Mouse (Mus musculus) forebrain, embryonic 11.5 days (tissue): ENCODE measurements around the gene Psip1. TPM values are rescaled to one million over a fixed set of nuclear protein-coding genes. Genes with fewer than 3 reads are reported as not detected.
"Not testable (repeated sequence)": the region's sequence is repeated elsewhere in the genome, so short reads cannot be mapped to it uniquely, and the experiment has no call there.

ENCODE experiments used
- ATAC-seq: fragments of 200-750 bp; cut with Nextera tagmentation; replicated peaks from 2 replicates; pipeline ENCODE4 v1.8.0; 2017; ENCODE audit warnings: moderate TSS enrichment; ENCODE audit not compliant: low FRiP score
- DNase-seq: peaks from one replicate; pipeline ENCODE4 v3.0.0-alpha.2; 2017; ENCODE audit warnings: low spot score
- H3K27ac ChIP-seq: fragments of 300-500 bp; sonication (generic); 2 replicates; pipeline ENCODE4 v1.5.1; 2014; ENCODE audit warnings: low read depth, low read length
- H3K27me3 ChIP-seq: fragments of 300-500 bp; sonication (generic); 2 replicates; pipeline ENCODE4 v1.6.1; 2014; ENCODE audit warnings: mild to moderate bottlenecking, low read length, mixed read lengths; ENCODE audit not compliant: control insufficient read depth, insufficient read depth
- H3K36me3 ChIP-seq: fragments of 300-500 bp; sonication (generic); 2 replicates; pipeline ENCODE4 v1.6.1; 2014; ENCODE audit warnings: mild to moderate bottlenecking, low read length, moderate library complexity, mixed read lengths; ENCODE audit not compliant: control insufficient read depth, insufficient read depth
- H3K4me1 ChIP-seq: fragments of 300-500 bp; sonication (generic); replicated peaks from 2 replicates; pipeline ENCODE4 v1.6.1; 2014; ENCODE audit warnings: low read length, mixed read lengths; ENCODE audit not compliant: control insufficient read depth, insufficient read depth
- H3K4me2 ChIP-seq: fragments of 300-500 bp; sonication (generic); 2 replicates; pipeline ENCODE4 v1.6.1; 2014; ENCODE audit warnings: low read depth, mild to moderate bottlenecking, low read length, moderate library complexity, mixed read lengths; ENCODE audit not compliant: severe bottlenecking
- H3K4me3 ChIP-seq: fragments of 300-500 bp; sonication (generic); 2 replicates; pipeline ENCODE4 v1.5.1; 2014; ENCODE audit warnings: low read depth, low read length
- H3K9ac ChIP-seq: fragments of 300-500 bp; sonication (generic); 2 replicates; pipeline ENCODE4 v1.6.1; 2014; ENCODE audit warnings: low read length
- H3K9me3 ChIP-seq: fragments of 300-500 bp; sonication (generic); 2 replicates; pipeline ENCODE4 v1.6.1; 2016; ENCODE audit warnings: low read length, mixed read lengths; ENCODE audit not compliant: control insufficient read depth
- WGBS: fragments of 180-500 bp; shearing (Covaris S2); extraction: QIAGEN DNeasy Blood & Tissue Kit; methylation state at CpG from one replicate; pipeline ENCODE4 v1.1.7; 2014; 5-methylcytosine and 5-hydroxymethylcytosine counted together
- polyA plus RNA-seq: library from polyadenylated mRNA; unstranded; fragments of >200 nt; fragmentation: Nextera tagmentation; extraction: Ambion mirVana; gene quantifications from 2 replicates; pipeline ENCODE4 v1.2.1, GENCODE M21; 2014

The Psip1 gene
- polyA plus RNA-seq, 1 experiment from 2014 or later: 480 TPM

DNA sequence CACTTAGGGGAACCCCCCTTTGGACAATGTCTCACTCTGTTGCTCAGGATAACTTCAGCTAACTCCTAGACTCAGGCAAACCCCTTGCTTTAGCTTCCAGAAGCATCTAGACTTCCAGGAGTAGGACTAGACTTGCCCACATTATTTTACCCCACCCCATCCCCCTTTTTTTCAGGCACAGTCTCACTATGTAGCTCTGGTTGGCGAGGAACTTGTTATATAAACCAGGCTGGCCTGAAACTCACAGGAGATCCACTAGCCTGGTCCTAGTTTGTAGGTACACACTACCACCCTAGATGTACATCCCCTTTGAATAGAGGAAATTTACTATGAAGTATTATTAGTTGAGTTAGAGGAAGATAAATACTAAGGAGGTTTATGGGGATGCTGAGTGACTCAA lies 27.9 kb upstream of the Psip1 start:
- Histone ChIP-seq H3K4me2 (no peak overlapping the region), H3K4me1 (no peaks in the 10 kb centered on the region), H3K36me3 (no peaks in the 10 kb centered on the region), H3K27me3 (no peaks in the 10 kb centered on the region), H3K9ac (no peak overlapping the region), H3K27ac (no peak overlapping the region), H3K4me3 (no peak overlapping the region), H3K9me3 (no peaks in the 10 kb centered on the region)
- DNase-seq (no peak), ATAC-seq (no peak)
- 90% methylated on average over 1 of the region's 1 CpGs for WGBS

DNA sequence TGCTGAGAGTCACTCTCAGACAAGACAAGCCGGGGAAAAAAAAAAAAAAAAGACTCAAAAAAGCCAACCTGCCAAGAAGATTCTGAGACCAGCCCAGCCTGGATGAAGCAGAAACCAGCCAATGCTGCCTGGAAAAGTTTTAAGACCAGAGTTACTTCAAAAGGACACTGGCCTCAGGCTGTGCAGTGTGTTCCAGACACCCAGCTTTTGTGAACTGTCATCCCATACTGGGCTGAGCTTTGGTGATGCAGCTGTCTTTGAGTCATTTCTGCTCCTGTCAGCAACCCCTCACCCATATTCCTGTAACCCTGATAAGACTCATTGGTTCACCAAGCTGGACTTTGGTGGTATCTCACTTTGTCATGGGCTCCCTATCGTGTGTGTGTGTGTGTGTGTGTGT lies 26.4 kb upstream of the Psip1 start:
- Histone ChIP-seq H3K27ac (no peak overlapping the region), H3K9me3 (no peaks in the 10 kb centered on the region), H3K27me3 (no peaks in the 10 kb centered on the region), H3K4me1 (peaks cover 6% of the 10 kb centered on the region; the same call in 1 of the 2 replicates), H3K4me2 (no peak overlapping the region), H3K4me3 (no peak overlapping the region), H3K9ac (no peak overlapping the region), H3K36me3 (no peaks in the 10 kb centered on the region)
- 81% methylated on average over 2 of the region's 2 CpGs for WGBS
- ATAC-seq: no peak
- no peak for DNase-seq

DNA sequence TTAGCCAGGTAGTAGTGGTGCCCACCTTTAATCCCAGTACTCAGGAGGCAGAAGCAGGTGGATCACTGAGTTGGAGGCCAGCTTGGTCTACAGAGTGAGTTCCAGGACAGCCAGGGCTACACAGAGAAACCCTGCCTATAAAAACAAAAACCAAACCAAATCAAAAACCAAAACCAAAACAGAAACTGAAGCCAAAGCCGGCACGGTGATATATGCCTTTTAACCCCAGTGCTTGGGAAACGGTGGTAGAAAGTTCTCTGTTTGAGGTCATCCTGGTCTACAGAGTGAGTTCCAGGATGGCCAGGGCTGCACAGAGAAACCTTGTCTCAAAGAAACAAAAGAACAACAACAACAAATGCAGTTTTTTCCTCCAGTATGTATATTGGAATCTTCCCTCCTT lies 26.0 kb upstream of the Psip1 start:
- DNase-seq (no peak), ATAC-seq (no peak)
- Histone ChIP-seq H3K9me3 (no peaks in the 10 kb centered on the region), H3K27ac (no peak overlapping the region), H3K9ac (no peak overlapping the region), H3K36me3 (no peaks in the 10 kb centered on the region), H3K27me3 (no peaks in the 10 kb centered on the region), H3K4me2 (no peak overlapping the region), H3K4me1 (peaks cover 6% of the 10 kb centered on the region; the same call in 1 of the 2 replicates), H3K4me3 (no peak overlapping the region)
- 89% methylated on average over 3 of the region's 3 CpGs for WGBS

DNA sequence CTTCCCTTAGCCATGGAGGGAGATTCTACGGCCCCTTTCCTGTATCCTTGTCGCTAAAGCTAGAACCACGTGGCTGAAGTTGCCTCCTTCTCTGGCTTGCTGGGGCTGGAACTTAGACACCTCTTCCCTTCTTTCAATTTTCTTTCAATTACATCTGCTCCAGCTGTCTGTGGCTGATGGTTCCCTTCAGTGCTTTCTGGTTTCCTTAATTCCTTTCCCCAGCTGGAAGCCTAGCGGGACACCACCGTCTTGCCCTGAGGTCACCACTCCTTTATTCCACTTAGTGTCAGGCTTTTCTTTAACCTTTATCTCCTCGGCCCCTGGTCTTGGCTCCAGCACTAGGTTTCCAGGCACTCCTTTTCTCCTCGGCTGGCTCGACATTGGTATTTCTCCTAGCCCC lies 24.8 kb upstream of the Psip1 start:
- H3K27ac ChIP-seq: no peak overlapping the region
- DNase-seq (no peak), ATAC-seq (no peak)
- H3K9ac ChIP-seq: no peak overlapping the region
- no peaks in the 10 kb centered on the region for H3K9me3 ChIP-seq
- H3K4me2 ChIP-seq: no peak overlapping the region
- peaks cover 6% of the 10 kb centered on the region; the same call in 1 of the 2 replicates for H3K4me1 ChIP-seq
- no peak overlapping the region for H3K4me3 ChIP-seq
- WGBS: 32% methylated on average over 8 of the region's 8 CpGs
- H3K36me3 ChIP-seq: no peaks in the 10 kb centered on the region
- H3K27me3 ChIP-seq: no peaks in the 10 kb centered on the region

DNA sequence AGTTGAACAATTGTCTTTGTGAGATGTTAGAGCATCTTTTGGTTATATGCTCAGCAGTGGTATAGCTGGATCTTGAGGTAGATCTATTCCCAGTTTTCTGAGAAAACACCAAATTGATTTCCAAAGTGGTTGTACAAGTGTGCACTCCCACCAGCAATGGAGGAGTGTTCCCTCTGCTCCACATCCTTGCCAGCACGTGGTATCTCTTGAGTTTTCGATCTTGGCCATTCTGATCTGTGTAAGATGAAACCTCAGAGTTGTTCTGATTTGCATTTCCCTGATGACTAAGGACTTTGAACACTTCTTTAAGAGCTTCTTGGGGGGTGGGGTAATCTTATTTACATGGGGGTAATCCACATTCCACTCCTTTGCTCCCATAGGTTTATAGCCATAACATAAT lies 23.3 kb upstream of the Psip1 start:
- Histone ChIP-seq H3K27ac (no peak overlapping the region), H3K9me3 (no peaks in the 10 kb centered on the region), H3K4me1 (peaks cover 6% of the 10 kb centered on the region; the same call in 1 of the 2 replicates), H3K27me3 (no peaks in the 10 kb centered on the region), H3K9ac (no peak overlapping the region), H3K4me3 (no peak overlapping the region), H3K4me2 (no peak overlapping the region), H3K36me3 (no peaks in the 10 kb centered on the region)
- ATAC-seq (no peak), DNase-seq (no peak)
- WGBS: 47% methylated on average over 2 of the region's 2 CpGs

DNA sequence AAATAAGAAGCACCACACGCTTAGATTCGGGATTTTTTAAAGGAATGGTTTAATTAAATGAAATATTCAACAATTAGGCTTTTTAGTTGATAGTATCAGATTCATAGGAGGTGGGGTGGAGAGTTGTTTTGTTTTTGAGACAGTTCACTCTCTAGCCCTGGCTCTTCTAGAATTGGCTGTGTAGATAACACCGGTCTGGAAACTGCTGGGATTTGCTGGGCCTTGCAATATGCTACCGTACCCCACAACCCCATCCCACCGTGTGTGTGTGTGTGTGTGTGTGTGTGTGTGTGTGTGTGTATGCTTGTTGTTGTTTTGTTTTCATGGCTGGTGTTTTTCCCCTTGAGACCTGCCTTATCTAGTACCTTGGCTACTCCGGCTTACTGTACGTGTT lies 14.8 kb upstream of the Psip1 start:
- H3K36me3 ChIP-seq: no peaks in the 10 kb centered on the region
- DNase-seq: no peak
- peak overlapping the region; percentile 41; the same call in 1 of the 2 replicates for H3K9ac ChIP-seq
- no peaks in the 10 kb centered on the region for H3K9me3 ChIP-seq
- peak; percentile 65 for ATAC-seq
- H3K27ac ChIP-seq: peak overlapping the region; percentile 80
- peak overlapping the region; percentile 53 for H3K4me2 ChIP-seq
- WGBS: 30% methylated on average over 7 of the region's 7 CpGs
- no peaks in the 10 kb centered on the region for H3K27me3 ChIP-seq
- H3K4me1 ChIP-seq: no peaks in the 10 kb centered on the region; the same call in 1 of the 2 replicates
- peak overlapping the region; percentile 19; the same call in 1 of the 2 replicates for H3K4me3 ChIP-seq

DNA sequence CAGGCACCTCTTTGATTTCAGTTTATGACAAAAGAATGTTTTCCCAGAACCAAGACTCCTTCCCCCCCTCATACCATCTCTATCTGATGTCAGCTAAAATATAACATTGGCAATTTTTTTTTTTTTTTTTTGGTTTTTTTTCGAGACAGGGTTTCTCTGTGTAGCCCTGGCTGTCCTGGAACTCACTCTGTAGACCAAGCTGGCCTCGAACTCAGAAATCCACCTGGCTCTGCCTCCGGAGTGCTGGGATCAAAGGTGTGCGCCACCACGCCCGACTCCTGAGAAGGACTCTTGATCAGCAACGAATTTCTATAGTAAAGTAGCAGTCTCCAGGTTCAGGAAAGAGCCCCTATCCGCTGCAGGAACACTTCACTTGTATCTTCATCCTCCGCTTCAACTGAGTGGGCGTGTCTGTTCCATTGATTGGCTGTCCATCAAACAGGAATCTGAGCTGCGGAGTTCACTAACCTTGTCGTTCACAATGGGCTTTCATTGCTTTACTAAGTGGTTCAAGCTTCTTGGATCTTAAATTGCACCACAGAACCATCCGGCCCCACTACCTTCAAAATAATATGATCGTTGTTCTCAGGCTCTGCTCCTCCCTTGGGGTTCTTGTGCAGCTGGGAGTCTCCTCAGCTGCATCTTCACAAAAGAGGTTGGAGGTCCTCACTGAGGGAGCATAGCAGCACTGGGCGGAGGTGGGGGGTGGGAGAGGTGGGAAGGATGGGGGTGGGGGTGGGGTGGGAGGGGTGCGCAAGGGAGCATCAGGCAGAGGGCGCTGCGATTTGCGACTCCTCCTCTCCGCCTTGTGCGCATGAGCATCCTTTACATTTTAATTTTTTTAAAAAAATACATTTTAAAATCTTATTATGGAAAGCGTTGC lies 14.1 kb upstream of the Psip1 start:
- peak overlapping the region; percentile 80 for H3K27ac ChIP-seq
- H3K4me1 ChIP-seq: no peaks in the 10 kb centered on the region; the same call in 1 of the 2 replicates
- peak overlapping the region; percentile 19 for H3K4me3 ChIP-seq
- no peaks in the 10 kb centered on the region for H3K27me3 ChIP-seq
- DNase-seq (peak; percentile 79), ATAC-seq (peak; percentile 93)
- H3K9ac ChIP-seq: no peak overlapping the region; the same call in 1 of the 2 replicates
- H3K4me2 ChIP-seq: peak overlapping the region; percentile 53
- WGBS: 6% methylated on average over 22 of the region's 22 CpGs
- H3K36me3 ChIP-seq: no peaks in the 10 kb centered on the region
- no peaks in the 10 kb centered on the region for H3K9me3 ChIP-seq

DNA sequence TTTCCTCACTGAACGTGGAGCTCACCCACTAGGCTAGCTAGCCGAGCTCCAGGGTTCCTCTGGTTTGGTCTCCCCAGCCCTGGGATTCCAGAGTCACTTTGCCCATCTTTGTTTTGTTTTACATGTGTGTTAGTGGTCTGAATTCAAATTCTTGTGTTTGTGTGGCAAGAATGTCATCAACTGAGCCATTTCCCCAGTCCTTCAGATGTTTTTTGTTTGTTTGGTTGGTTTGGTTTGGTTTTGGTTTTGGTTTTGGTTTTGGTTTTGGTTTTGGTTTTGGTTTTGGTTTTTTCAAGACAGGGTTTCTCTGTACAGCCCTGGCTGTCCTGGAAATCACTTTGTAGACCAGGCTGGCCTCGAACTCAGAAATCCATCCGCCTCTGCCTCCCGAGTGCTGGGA lies 10.8 kb upstream of the Psip1 start:
- not testable (repeated sequence) for H3K9ac ChIP-seq, H3K4me3 ChIP-seq, H3K27me3 ChIP-seq, H3K36me3 ChIP-seq, H3K4me2 ChIP-seq, H3K4me1 ChIP-seq, H3K9me3 ChIP-seq, DNase-seq, H3K27ac ChIP-seq, ATAC-seq
- 93% methylated on average over 5 of the region's 5 CpGs for WGBS

DNA sequence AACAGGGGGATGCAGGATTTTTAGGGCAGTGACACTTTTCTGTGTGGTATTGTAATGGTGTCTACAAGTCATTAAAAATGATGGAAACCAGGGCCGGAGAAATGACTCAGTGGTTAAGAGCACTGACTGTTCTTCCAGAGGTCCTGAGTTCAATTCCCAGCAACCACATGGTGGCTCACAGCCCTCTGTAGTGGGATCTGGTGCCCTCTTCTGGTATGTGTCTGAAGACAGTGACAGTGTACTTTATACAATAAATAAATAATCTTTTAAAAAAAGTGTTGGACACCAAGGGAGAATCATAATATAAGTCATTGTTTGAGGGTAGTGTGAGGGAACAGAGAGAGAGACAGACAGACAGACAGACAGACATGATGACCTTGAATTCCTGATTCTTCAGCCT lies 6.9 kb upstream of the Psip1 start:
- WGBS: 95% methylated on average over 1 of the region's 1 CpGs
- Histone ChIP-seq H3K27ac (no peak overlapping the region), H3K4me1 (no peaks in the 10 kb centered on the region), H3K36me3 (no peaks in the 10 kb centered on the region), H3K4me2 (no peak overlapping the region), H3K9ac (no peak overlapping the region), H3K9me3 (no peaks in the 10 kb centered on the region), H3K4me3 (no peak overlapping the region), H3K27me3 (no peaks in the 10 kb centered on the region)
- DNase-seq (no peak), ATAC-seq (no peak)
